Mouse (Mus musculus): ENCODE data around the gene Mmp20. TPM values are rescaled to one million over a fixed set of nuclear protein-coding genes. Genes with fewer than 3 reads are reported as not detected.
A peak's percentile ranks its signal among the peaks of the same experiment; 100 is the strongest.

Gene Mmp20
- not detected for total RNA-seq (2021)
- long read RNA-seq, experiment 1, result 0 reads
- long read RNA-seq, experiment 2, result 0 reads

- no peak for DNase-seq
Observed at GRCm38 (mm10) chr9:7627931-7628330, at the start of gene Mmp20. TSS of gene Mmp20 (plus strand) at chr9:7628231.

GRCm38 (mm10) chr9:7590063-7590462 lies 38.0 kb upstream of the Mmp20 start:
- no peak for DNase-seq

- no peak for DNase-seq
Observed at GRCm38 (mm10) chr9:7593272-7593812, 34.7 kb upstream of the Mmp20 start.

- peak; percentile 77 for DNase-seq
Observed at GRCm38 (mm10) chr9:7594816-7595540, 33.1 kb upstream of the Mmp20 start.

- DNase-seq, result no peak
Observed at GRCm38 (mm10) chr9:7602982-7603742, 24.9 kb upstream of the Mmp20 start.

- DNase-seq, result no peak
Observed at GRCm38 (mm10) chr9:7604005-7604404, 24.0 kb upstream of the Mmp20 start.

GRCm38 (mm10) chr9:7605638-7606037 lies 22.4 kb upstream of the Mmp20 start:
- DNase-seq, result no peak

- DNase-seq, result no peak
Observed at GRCm38 (mm10) chr9:7622582-7622981, 5.4 kb upstream of the Mmp20 start.

- peak; percentile 10 for DNase-seq
Observed at GRCm38 (mm10) chr9:7633936-7634335, 5.9 kb downstream of the Mmp20 start.

- DNase-seq, result no peak
Observed at GRCm38 (mm10) chr9:7647901-7648300, 19.9 kb downstream of the Mmp20 start.

- no peak for DNase-seq
Observed at GRCm38 (mm10) chr9:7650397-7651180, 22.6 kb downstream of the Mmp20 start.

GRCm38 (mm10) chr9:7652351-7653085 lies 24.5 kb downstream of the Mmp20 start:
- no peak for DNase-seq

GRCm38 (mm10) chr9:7657946-7658345 lies 29.9 kb downstream of the Mmp20 start:
- no peak for DNase-seq

- DNase-seq, result no peak
Observed at GRCm38 (mm10) chr9:7659469-7660020, 31.5 kb downstream of the Mmp20 start.

GRCm38 (mm10) chr9:7661371-7661770 lies 33.3 kb downstream of the Mmp20 start:
- no peak for DNase-seq

- no peak for DNase-seq
Observed at GRCm38 (mm10) chr9:7669674-7670073, 41.6 kb downstream of the Mmp20 start.

- DNase-seq, result no peak
Observed at GRCm38 (mm10) chr9:7672985-7673384, 45.0 kb downstream of the Mmp20 start.

- DNase-seq, result peak; percentile 6
Observed at GRCm38 (mm10) chr9:7678154-7678837, 50.3 kb downstream of the Mmp20 start.

- DNase-seq, result no peak
Observed at GRCm38 (mm10) chr9:7682081-7682618, 54.1 kb downstream of the Mmp20 start.

- no peak for DNase-seq
Observed at GRCm38 (mm10) chr9:7686024-7686423, 58.0 kb downstream of the Mmp20 start.

All from gastrocnemius, postnatal 25 days (tissue).